ENCODE assay signal across 7 mouse cellular contexts in genomic region chr16:56048038-56048437, GRCm38 (mm10). TPM values are rescaled to one million over a fixed set of nuclear protein-coding genes. Genes with fewer than 3 reads are reported as not detected.
DNase-seq lines count a peak whose midpoint lies in the region; ATAC-seq and TF ChIP-seq lines count a peak whose summit lies in the region.
"Not testable (repeated sequence)": the region's sequence is repeated elsewhere in the genome, so short reads cannot be mapped to it uniquely, and the experiment has no call there.

Gene Senp7 (plus strand): TSS chr16:56048338.

- H3K9ac ChIP-seq in forebrain, embryonic 12.5 days; heart, embryonic 11.5 days (ENCODE audit: low read depth, low read length); hindbrain, embryonic 16.5 days (ENCODE audit: low read depth, low read length); liver, embryonic 16.5 days (ENCODE audit: low read depth, low read length); neural tube, embryonic 11.5 days (ENCODE audit: low read length): not testable (repeated sequence)

- not testable (repeated sequence) for H3K4me2 ChIP-seq in forebrain, embryonic 12.5 days; heart, embryonic 11.5 days; hindbrain, embryonic 16.5 days (ENCODE audit: low read length); liver, embryonic 16.5 days (ENCODE audit: low read depth, low read length); neural tube, embryonic 11.5 days (ENCODE audit: low read depth)

- DNase-seq in left cerebral cortex, adult 18-20 months (ENCODE audit: low spot score in 2 of 2); neural tube, embryonic 11.5 days (ENCODE audit: low spot score): not testable (repeated sequence)

- H3K27ac ChIP-seq in bone marrow, adult 2 months (ENCODE audit: control insufficient read depth, insufficient read depth, low read depth, low read length, poor library complexity); forebrain, embryonic 12.5 days; heart, embryonic 11.5 days (ENCODE audit: low read depth, low read length); hindbrain, embryonic 16.5 days (ENCODE audit: low read depth, low read length); liver, embryonic 16.5 days (ENCODE audit: low read length); neural tube, embryonic 11.5 days (ENCODE audit: low read depth, low read length): not testable (repeated sequence)

- H3K27me3 ChIP-seq in forebrain, embryonic 12.5 days; heart, embryonic 11.5 days (ENCODE audit: control insufficient read depth, insufficient read depth, low read length); hindbrain, embryonic 16.5 days (replicated peaks; ENCODE audit: control insufficient read depth, insufficient read depth, low read length); liver, embryonic 16.5 days (ENCODE audit: control insufficient read depth, insufficient read depth, low read depth, low read length); neural tube, embryonic 11.5 days (ENCODE audit: control insufficient read depth, insufficient read depth, low read length): not testable (repeated sequence)

- WGBS in bone marrow, adult 2 months: no CpG with 5 or more reads among the region's 4 CpGs
- WGBS in forebrain, embryonic 12.5 days: no CpG with 5 or more reads among the region's 4 CpGs
- no CpG with 5 or more reads among the region's 4 CpGs for WGBS in heart, embryonic 11.5 days (ENCODE audit: insufficient replicate concordance)
- no CpG with 5 or more reads among the region's 4 CpGs for WGBS in hindbrain, embryonic 16.5 days
- no CpG with 5 or more reads among the region's 4 CpGs for WGBS in liver, embryonic 16.5 days (ENCODE audit: insufficient replicate concordance)
- no CpG with 5 or more reads among the region's 4 CpGs for WGBS in neural tube, embryonic 11.5 days

- H3K4me1 ChIP-seq in bone marrow, adult 2 months (ENCODE audit: control insufficient read depth, insufficient read depth, low read length); forebrain, embryonic 12.5 days; heart, embryonic 11.5 days (ENCODE audit: control insufficient read depth, insufficient read depth, low read length); hindbrain, embryonic 16.5 days (ENCODE audit: control insufficient read depth, insufficient read depth, low read depth, low read length); liver, embryonic 16.5 days (ENCODE audit: control insufficient read depth, low read depth, low read length); neural tube, embryonic 11.5 days (ENCODE audit: control insufficient read depth, insufficient read depth, low read length): not testable (repeated sequence)

- not testable (repeated sequence) for ATAC-seq in forebrain, embryonic 12.5 days (ENCODE audit: low FRiP score); heart, embryonic 11.5 days (replicated peaks; ENCODE audit: insufficient number of reproducible peaks, low FRiP score, low TSS enrichment); hindbrain, embryonic 16.5 days; liver, embryonic 16.5 days (ENCODE audit: low read depth); neural tube, embryonic 11.5 days (ENCODE audit: insufficient read depth, low FRiP score, low TSS enrichment)

- not testable (repeated sequence) for H3K36me3 ChIP-seq in forebrain, embryonic 12.5 days (replicated peaks); heart, embryonic 11.5 days (ENCODE audit: control insufficient read depth, insufficient read depth, low read length); hindbrain, embryonic 16.5 days (ENCODE audit: control insufficient read depth, insufficient read depth, low read length); liver, embryonic 16.5 days (ENCODE audit: control insufficient read depth, insufficient read depth); neural tube, embryonic 11.5 days (ENCODE audit: control insufficient read depth, insufficient read depth, low read length)

- TF ChIP-seq CTCF in bone marrow, adult 2 months (IDR thresholded peaks at IDR 0.05; ENCODE audit: control insufficient read depth, insufficient read depth, low read length): not testable (repeated sequence)

- TF ChIP-seq POLR2A in bone marrow, adult 2 months (IDR thresholded peaks at IDR 0.05; ENCODE audit: borderline replicate concordance, control insufficient read depth, low read depth, low read length): not testable (repeated sequence)

- not testable (repeated sequence) for H3K4me3 ChIP-seq in bone marrow, adult 2 months (replicated peaks; ENCODE audit: control insufficient read depth, low read depth, low read length); forebrain, embryonic 12.5 days (replicated peaks); heart, embryonic 11.5 days (ENCODE audit: low read depth, low read length); hindbrain, embryonic 16.5 days (ENCODE audit: low read length); liver, embryonic 16.5 days (ENCODE audit: low read depth, low read length); neural tube, embryonic 11.5 days (ENCODE audit: low read depth, low read length)

- not testable (repeated sequence) for H3K9me3 ChIP-seq in forebrain, embryonic 12.5 days; heart, embryonic 11.5 days (replicated peaks; ENCODE audit: control insufficient read depth, low read length); hindbrain, embryonic 16.5 days (ENCODE audit: control insufficient read depth, low read length); liver, embryonic 16.5 days (replicated peaks; ENCODE audit: control insufficient read depth, low read length); neural tube, embryonic 11.5 days (ENCODE audit: control insufficient read depth, low read length)

RNA-seq across cellular contexts. Expression of gene Senp7, which starts in this region (rescaled TPM):
- polyA plus RNA-seq in bone marrow, adult 2 months (2011; ENCODE audit: insufficient read depth, insufficient read length, low replicate concordance, missing spikeins): 21.4 and 32.6 TPM in 2 replicates
- 43.8 and 49.2 TPM in 2 replicates for polyA plus RNA-seq in forebrain, embryonic 12.5 days (2016; fragmentation: Nextera tagmentation; extraction: Ambion mirVana)
- polyA plus RNA-seq in heart, embryonic 11.5 days (2014; fragmentation: Nextera tagmentation; extraction: Ambion mirVana): 24.6 and 24.8 TPM in 2 replicates
- 41.0 and 41.4 TPM in 2 replicates for polyA plus RNA-seq in hindbrain, embryonic 16.5 days (2015; fragmentation: Nextera tagmentation; extraction: Ambion mirVana)
- 10 to 100 TPM; 41.9 to 42.6 TPM for total RNA-seq in left cerebral cortex, adult 18-20 months (2021)
- 16.0 TPM in 2 replicates for polyA plus RNA-seq in liver, embryonic 16.5 days (2015; fragmentation: Nextera tagmentation; extraction: Ambion mirVana)
- 41.7 and 42.5 TPM in 2 replicates for polyA plus RNA-seq in neural tube, embryonic 11.5 days (2014; fragmentation: Nextera tagmentation; extraction: Ambion mirVana)
